13 mouse cellular contexts compared by ENCODE assay signal in genomic region chr8:47380725-47381124, GRCm38 (mm10).
A peak's percentile ranks its signal among the peaks of the same experiment; 100 is the strongest.
DNase-seq lines count a peak whose midpoint lies in the region; ATAC-seq and TF ChIP-seq lines count a peak whose summit lies in the region.
"Had no signal": no experiment of that assay in that cellular context is flagged by ENCODE, and none has a peak within 500 bp of the region (broad histone marks: within the 10 kb centered on the region; RNA-seq: fewer than 3 reads in every experiment).

No protein-coding gene starts in this region.

- H3K9ac ChIP-seq in forebrain, embryonic 11.5 days (ENCODE audit: low read length) = no peak overlapping the region
- H3K9ac ChIP-seq in forebrain, postnatal 0 days = no peak overlapping the region
- no peak overlapping the region for H3K9ac ChIP-seq in hindbrain, embryonic 12.5 days
- no peak overlapping the region for H3K9ac ChIP-seq in stomach, embryonic 14.5 days (replicated peaks; ENCODE audit: low read depth, low read length)
- H3K9ac ChIP-seq: liver, embryonic 15.5 days had no signal

- no peaks in the 10 kb centered on the region for H3K36me3 ChIP-seq in forebrain, embryonic 11.5 days (ENCODE audit: control insufficient read depth, insufficient read depth, low read length)
- no peaks in the 10 kb centered on the region for H3K36me3 ChIP-seq in forebrain, postnatal 0 days (ENCODE audit: insufficient read depth)
- no peaks in the 10 kb centered on the region for H3K36me3 ChIP-seq in hindbrain, embryonic 12.5 days
- H3K36me3 ChIP-seq in hindbrain, embryonic 10.5 days = no peaks in the 10 kb centered on the region
- H3K36me3 ChIP-seq in stomach, embryonic 14.5 days (ENCODE audit: control insufficient read depth, insufficient read depth, low read length) = no peaks in the 10 kb centered on the region
- H3K36me3 ChIP-seq: liver, embryonic 15.5 days had no signal

- WGBS in forebrain, embryonic 11.5 days = 80% methylated on average over 6 of the region's 6 CpGs
- WGBS in forebrain, postnatal 0 days = 41% methylated on average over 6 of the region's 6 CpGs
- WGBS in hindbrain, embryonic 12.5 days = 52% methylated on average over 6 of the region's 6 CpGs
- 70% methylated on average over 6 of the region's 6 CpGs for WGBS in hindbrain, embryonic 10.5 days
- WGBS in stomach, embryonic 14.5 days = 73% methylated on average over 6 of the region's 6 CpGs

- DNase-seq in forebrain, embryonic 11.5 days (ENCODE audit: low spot score) = peak; percentile 37
- DNase-seq in forebrain, postnatal 0 days = no peak
- no peak for DNase-seq in hindbrain, embryonic 10.5 days (ENCODE audit: low spot score)
- no peak for DNase-seq in layer of hippocampus, adult 2 months (ENCODE audit: low spot score in 2 of 2)
- no peak for DNase-seq in layer of hippocampus, postnatal 25 days (ENCODE audit: extremely low spot score in 1 of 2, low spot score in 1 of 2)
- DNase-seq in urinary bladder, postnatal 25 days (ENCODE audit: low spot score) = no peak

- ATAC-seq in forebrain, embryonic 11.5 days (replicated peaks; ENCODE audit: low FRiP score) = no peak
- no peak for ATAC-seq in forebrain, postnatal 0 days
- ATAC-seq in hindbrain, embryonic 12.5 days (ENCODE audit: low FRiP score) = peak; percentile 38; the same call in 1 of the 2 replicates
- ATAC-seq in stomach, embryonic 14.5 days (ENCODE audit: insufficient number of reproducible peaks, insufficient read depth, low FRiP score, low read depth) = peak; percentile 51; the same call in 1 of the 2 replicates
- ATAC-seq: inflammation-experienced regulatory T-cells, adult 6 months; Patski had no signal

- H3K4me3 ChIP-seq in forebrain, embryonic 11.5 days (ENCODE audit: low read depth, low read length) = no peak overlapping the region
- no peak overlapping the region for H3K4me3 ChIP-seq in forebrain, postnatal 0 days (ENCODE audit: low read depth, low read length)
- H3K4me3 ChIP-seq in hindbrain, embryonic 12.5 days = no peak overlapping the region
- no peak overlapping the region for H3K4me3 ChIP-seq in hindbrain, embryonic 10.5 days
- H3K4me3 ChIP-seq in layer of hippocampus, adult 2 months = no peak overlapping the region
- no peak overlapping the region for H3K4me3 ChIP-seq in stomach, embryonic 14.5 days (ENCODE audit: low read depth, low read length)
- H3K4me3 ChIP-seq: left cerebral cortex, adult 2 months; liver, embryonic 15.5 days; megakaryocyte, embryonic 14.5 days had no signal

- no peaks in the 10 kb centered on the region for H3K4me1 ChIP-seq in forebrain, embryonic 11.5 days (replicated peaks; ENCODE audit: control insufficient read depth, insufficient read depth, low read length)
- no peaks in the 10 kb centered on the region for H3K4me1 ChIP-seq in forebrain, postnatal 0 days (ENCODE audit: insufficient read depth)
- peaks cover 14% of the 10 kb centered on the region for H3K4me1 ChIP-seq in hindbrain, embryonic 12.5 days
- H3K4me1 ChIP-seq in hindbrain, embryonic 10.5 days (replicated peaks) = peaks cover 16% of the 10 kb centered on the region
- peaks cover 6% of the 10 kb centered on the region for H3K4me1 ChIP-seq in stomach, embryonic 14.5 days (ENCODE audit: control insufficient read depth, insufficient read depth, low read length)
- H3K4me1 ChIP-seq: liver, embryonic 15.5 days; megakaryocyte, embryonic 14.5 days had no signal

- no peak overlapping the region for H3K27ac ChIP-seq in forebrain, embryonic 11.5 days (ENCODE audit: low read depth, low read length)
- no peak overlapping the region for H3K27ac ChIP-seq in forebrain, postnatal 0 days (ENCODE audit: low read depth, low read length)
- H3K27ac ChIP-seq in hindbrain, embryonic 12.5 days = no peak overlapping the region
- no peak overlapping the region for H3K27ac ChIP-seq in hindbrain, embryonic 10.5 days
- H3K27ac ChIP-seq in layer of hippocampus, adult 2 months = peak overlapping the region; percentile 73
- H3K27ac ChIP-seq in stomach, embryonic 14.5 days (ENCODE audit: low read length) = 0 out of 2 replicates have a peak overlapping the region, but pooled peaks have one; percentile 21
- H3K27ac ChIP-seq: left cerebral cortex, adult 2 months; liver, embryonic 15.5 days had no signal

- TF ChIP-seq CTCF in forebrain, postnatal 0 days (IDR thresholded peaks at IDR 0.05; ENCODE audit: low read depth) = no peak
- TF ChIP-seq CTCF in layer of hippocampus, adult 2 months (conservative IDR thresholded peaks at IDR 0.05) = no peak

- H3K9me3 ChIP-seq in forebrain, embryonic 11.5 days (ENCODE audit: control insufficient read depth, low read length) = no peaks in the 10 kb centered on the region
- H3K9me3 ChIP-seq in forebrain, postnatal 0 days (ENCODE audit: low read length) = no peaks in the 10 kb centered on the region
- no peaks in the 10 kb centered on the region for H3K9me3 ChIP-seq in hindbrain, embryonic 12.5 days (replicated peaks)
- H3K9me3 ChIP-seq in hindbrain, embryonic 10.5 days = no peaks in the 10 kb centered on the region
- no peaks in the 10 kb centered on the region for H3K9me3 ChIP-seq in stomach, embryonic 14.5 days (ENCODE audit: control insufficient read depth, low read depth, low read length)
- H3K9me3 ChIP-seq: liver, embryonic 15.5 days had no signal

- H3K27me3 ChIP-seq in forebrain, embryonic 11.5 days (ENCODE audit: control insufficient read depth, insufficient read depth, low read length) = no peaks in the 10 kb centered on the region
- H3K27me3 ChIP-seq in forebrain, postnatal 0 days (ENCODE audit: insufficient read depth, low read length) = no peaks in the 10 kb centered on the region
- no peaks in the 10 kb centered on the region for H3K27me3 ChIP-seq in hindbrain, embryonic 12.5 days
- no peaks in the 10 kb centered on the region for H3K27me3 ChIP-seq in hindbrain, embryonic 10.5 days (ENCODE audit: insufficient read depth, poor library complexity, severe bottlenecking)
- no peaks in the 10 kb centered on the region for H3K27me3 ChIP-seq in stomach, embryonic 14.5 days (ENCODE audit: control insufficient read depth, insufficient read depth, low read length)
- H3K27me3 ChIP-seq: liver, embryonic 15.5 days; megakaryocyte, embryonic 14.5 days; Patski had no signal

- no peak overlapping the region for H3K4me2 ChIP-seq in forebrain, embryonic 11.5 days (ENCODE audit: low read depth, low read length, severe bottlenecking)
- H3K4me2 ChIP-seq in forebrain, postnatal 0 days (ENCODE audit: low read depth) = no peak overlapping the region
- H3K4me2 ChIP-seq in hindbrain, embryonic 12.5 days (replicated peaks) = no peak overlapping the region
- no peak overlapping the region for H3K4me2 ChIP-seq in stomach, embryonic 14.5 days (replicated peaks; ENCODE audit: low read depth, low read length)
- H3K4me2 ChIP-seq: liver, embryonic 15.5 days had no signal

Comparison
In these comparisons a context has a peak if more than half of its experiments do, and no peak if none do; other contexts are left out.
1. ATAC-seq: peak in hindbrain, embryonic 12.5 days (single experiment) and stomach, embryonic 14.5 days (single experiment); none in forebrain, embryonic 11.5 days (single experiment) and forebrain, postnatal 0 days (single experiment).
2. H3K27ac ChIP-seq: peak in layer of hippocampus, adult 2 months (single experiment) and stomach, embryonic 14.5 days (single experiment); none in forebrain, embryonic 11.5 days (single experiment), forebrain, postnatal 0 days (single experiment), hindbrain, embryonic 12.5 days (single experiment) and hindbrain, embryonic 10.5 days (single experiment).